Mouse (Mus musculus): ENCODE data around the gene Pspn. TPM values are rescaled to one million over a fixed set of nuclear protein-coding genes. Genes with fewer than 3 reads are reported as not detected.
A peak's percentile ranks its signal among the peaks of the same experiment; 100 is the strongest.

The Pspn gene
- polyA plus RNA-seq, 1 experiment from 2014 or later: not detected

DNA sequence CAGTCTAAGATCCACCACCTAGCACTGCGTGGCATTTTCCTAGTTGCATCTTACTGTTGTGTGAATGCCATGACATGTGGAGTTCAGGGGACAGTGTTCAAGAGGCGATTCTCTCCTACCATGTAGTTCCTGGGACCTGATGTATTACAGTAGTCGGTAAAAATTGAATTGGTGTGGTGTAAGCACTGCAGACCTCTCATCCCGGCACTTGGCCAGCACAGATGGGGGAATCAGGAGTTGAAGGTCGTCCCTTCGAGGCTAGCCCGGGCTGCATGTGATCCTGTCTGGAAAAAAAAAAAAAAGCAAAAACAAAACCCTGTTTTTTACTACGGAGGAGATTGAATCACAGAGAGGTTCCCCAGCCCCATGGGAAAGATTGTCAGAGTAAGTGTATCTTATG, 4.8 kb downstream of the Pspn start:
- H3K4me3 ChIP-seq (ENCODE audit: control insufficient read depth in 1 of 2, insufficient read depth in 1 of 2, low read depth in 1 of 2, low read length in 2 of 2): no peak overlapping the region
- ATAC-seq (ENCODE audit: insufficient number of reproducible peaks, insufficient read depth, low FRiP score, low read depth): no peak
- no peak overlapping the region for H3K4me2 ChIP-seq (ENCODE audit: low read length)
- H3K27me3 ChIP-seq (ENCODE audit: control insufficient read depth, insufficient read depth, low read length): no peaks in the 10 kb centered on the region
- H3K36me3 ChIP-seq (ENCODE audit: control insufficient read depth, insufficient read depth, low read length): peaks cover 66% of the 10 kb centered on the region
- H3K9me3 ChIP-seq (ENCODE audit: control insufficient read depth, low read length): no peaks in the 10 kb centered on the region
- no peak overlapping the region for H3K27ac ChIP-seq (replicated peaks in 1 of 2; ENCODE audit: control insufficient read depth in 1 of 2, insufficient read depth in 1 of 2, low read depth in 2 of 2, low read length in 2 of 2)
- H3K9ac ChIP-seq (ENCODE audit: low read length): no peak overlapping the region
- peaks cover 13 to 15% of the 10 kb centered on the region in 2 experiments; a peak in 3 of 4 replicates for H3K4me1 ChIP-seq (ENCODE audit: control insufficient read depth in 2 of 2, insufficient read depth in 2 of 2, low read length in 2 of 2)
- WGBS: 86% methylated on average over 8 of the region's 8 CpGs

DNA sequence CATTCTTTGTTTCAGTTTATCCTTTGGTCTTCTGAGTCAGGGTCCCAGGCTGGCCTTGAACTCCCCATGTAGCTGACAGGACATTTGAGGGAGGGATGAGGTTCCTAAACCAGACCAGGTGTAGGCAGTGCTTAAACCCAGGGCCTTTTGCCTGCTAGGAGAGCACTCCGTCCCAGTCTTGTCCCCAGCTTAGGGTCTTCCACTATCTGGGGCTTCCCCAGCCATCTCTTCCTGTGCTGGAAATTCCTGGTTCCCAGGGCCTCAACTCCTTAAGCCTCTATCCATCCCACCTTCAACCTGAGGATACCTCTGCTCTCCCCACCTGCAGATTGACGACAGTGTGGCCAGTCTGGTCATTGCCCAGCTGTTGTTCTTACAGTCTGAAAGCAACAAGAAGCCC, 8.9 kb downstream of the Pspn start:
- Histone ChIP-seq H3K36me3 (ENCODE audit: control insufficient read depth, insufficient read depth, low read length) (peaks cover 43% of the 10 kb centered on the region), H3K4me2 (ENCODE audit: low read length) (peak overlapping the region; percentile 93), H3K9me3 (ENCODE audit: control insufficient read depth, low read length) (no peaks in the 10 kb centered on the region), H3K4me1 (ENCODE audit: control insufficient read depth in 2 of 2, insufficient read depth in 2 of 2, low read length in 2 of 2) (peaks cover 6% of the 10 kb centered on the region in 2 experiments; a peak in 3 of 4 replicates), H3K27me3 (ENCODE audit: control insufficient read depth, insufficient read depth, low read length) (no peaks in the 10 kb centered on the region), H3K27ac (replicated peaks in 1 of 2; ENCODE audit: control insufficient read depth in 1 of 2, insufficient read depth in 1 of 2, low read depth in 2 of 2, low read length in 2 of 2) (no peak overlapping the region), H3K4me3 (ENCODE audit: control insufficient read depth in 1 of 2, insufficient read depth in 1 of 2, low read depth in 1 of 2, low read length in 2 of 2) (peak overlapping the region; percentile 76 to 83), H3K9ac (ENCODE audit: low read length) (peak overlapping the region; percentile 92)
- no peak for ATAC-seq (ENCODE audit: insufficient number of reproducible peaks, insufficient read depth, low FRiP score, low read depth)
- WGBS: 75% methylated on average over 2 of the region's 2 CpGs

GRCm38 (mm10) chr17:56990115-56990746, 9.6 kb downstream of the Pspn start, which contains the start of gene Clpp:
Gene Clpp (plus strand): TSS chr17:56990305.
- Histone ChIP-seq H3K36me3 (ENCODE audit: control insufficient read depth, insufficient read depth, low read length) (peaks cover 36% of the 10 kb centered on the region), H3K27ac (replicated peaks in 1 of 2; ENCODE audit: control insufficient read depth in 1 of 2, insufficient read depth in 1 of 2, low read depth in 2 of 2, low read length in 2 of 2) (peak within 1 kb of the TSS; percentile 73 to 75), H3K27me3 (ENCODE audit: control insufficient read depth, insufficient read depth, low read length) (no peaks in the 10 kb centered on the region), H3K9me3 (ENCODE audit: control insufficient read depth, low read length) (no peaks in the 10 kb centered on the region), H3K4me2 (ENCODE audit: low read length) (peak within 1 kb of the TSS; percentile 93), H3K4me1 (ENCODE audit: control insufficient read depth in 2 of 2, insufficient read depth in 2 of 2, low read length in 2 of 2) (peaks cover 6% of the 10 kb centered on the region in 2 experiments; a peak in 3 of 4 replicates), H3K9ac (ENCODE audit: low read length) (peak within 1 kb of the TSS; percentile 92), H3K4me3 (ENCODE audit: control insufficient read depth in 1 of 2, insufficient read depth in 1 of 2, low read depth in 1 of 2, low read length in 2 of 2) (peak within 1 kb of the TSS; percentile 76 to 83)
- WGBS: under 1% methylated on average over 52 of the region's 52 CpGs
- peak; percentile 93 for ATAC-seq (ENCODE audit: insufficient number of reproducible peaks, insufficient read depth, low FRiP score, low read depth)

GRCm38 (mm10) chr17:56989467-56990114, 10.2 kb downstream of the Pspn start:
- Histone ChIP-seq H3K4me1 (ENCODE audit: control insufficient read depth in 2 of 2, insufficient read depth in 2 of 2, low read length in 2 of 2) (peaks cover 6% of the 10 kb centered on the region in 2 experiments; a peak in 3 of 4 replicates), H3K27ac (replicated peaks in 1 of 2; ENCODE audit: control insufficient read depth in 1 of 2, insufficient read depth in 1 of 2, low read depth in 2 of 2, low read length in 2 of 2) (peak overlapping the region; percentile 73 to 75), H3K9ac (ENCODE audit: low read length) (peak overlapping the region; percentile 92), H3K9me3 (ENCODE audit: control insufficient read depth, low read length) (no peaks in the 10 kb centered on the region), H3K36me3 (ENCODE audit: control insufficient read depth, insufficient read depth, low read length) (peaks cover 29% of the 10 kb centered on the region), H3K4me3 (ENCODE audit: control insufficient read depth in 1 of 2, insufficient read depth in 1 of 2, low read depth in 1 of 2, low read length in 2 of 2) (peak overlapping the region; percentile 76 to 83), H3K27me3 (ENCODE audit: control insufficient read depth, insufficient read depth, low read length) (no peaks in the 10 kb centered on the region), H3K4me2 (ENCODE audit: low read length) (peak overlapping the region; percentile 93)
- WGBS: 4% methylated on average over 25 of the region's 25 CpGs
- ATAC-seq (ENCODE audit: insufficient number of reproducible peaks, insufficient read depth, low FRiP score, low read depth): peak; percentile 81

DNA sequence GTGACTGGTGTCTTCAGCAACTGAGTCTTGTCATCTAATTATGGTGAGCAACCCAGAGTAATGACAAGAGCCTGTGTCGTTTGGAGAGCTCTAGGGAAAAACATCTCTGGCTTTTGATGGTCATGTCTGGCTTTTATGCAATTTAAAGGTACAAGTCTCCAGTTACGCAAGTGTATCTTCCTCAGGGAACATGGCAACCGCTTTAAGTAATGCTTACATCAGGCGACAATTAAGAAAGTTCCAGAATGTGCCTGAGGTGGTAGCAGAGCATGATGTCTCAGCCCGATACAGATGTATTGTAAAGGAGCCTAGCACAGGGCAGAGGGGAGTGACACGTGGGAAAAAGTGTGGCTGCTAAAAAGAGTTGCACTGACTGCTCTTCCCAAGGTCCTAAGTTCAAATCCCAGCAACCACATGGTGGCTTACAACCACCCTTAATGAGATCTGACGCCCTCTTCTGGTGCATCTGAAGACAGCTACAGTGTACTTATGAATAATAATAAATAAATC, 10.8 kb downstream of the Pspn start:
- ATAC-seq (ENCODE audit: insufficient number of reproducible peaks, insufficient read depth, low FRiP score, low read depth): no peak
- WGBS: 73% methylated on average over 7 of the region's 7 CpGs
- no peak overlapping the region for H3K27ac ChIP-seq (replicated peaks in 1 of 2; ENCODE audit: control insufficient read depth in 1 of 2, insufficient read depth in 1 of 2, low read depth in 2 of 2, low read length in 2 of 2)

GRCm38 (mm10) chr17:56988441-56988840, 11.4 kb downstream of the Pspn start:
- ATAC-seq (ENCODE audit: insufficient number of reproducible peaks, insufficient read depth, low FRiP score, low read depth): no peak
- peaks cover 6% of the 10 kb centered on the region in 2 experiments; a peak in 3 of 4 replicates for H3K4me1 ChIP-seq (ENCODE audit: control insufficient read depth in 2 of 2, insufficient read depth in 2 of 2, low read length in 2 of 2)
- H3K9ac ChIP-seq (ENCODE audit: low read length): no peak overlapping the region
- 79% methylated on average over 7 of the region's 7 CpGs for WGBS
- no peak overlapping the region for H3K4me2 ChIP-seq (ENCODE audit: low read length)
- H3K36me3 ChIP-seq (ENCODE audit: control insufficient read depth, insufficient read depth, low read length): peaks cover 18% of the 10 kb centered on the region
- H3K27me3 ChIP-seq (ENCODE audit: control insufficient read depth, insufficient read depth, low read length): no peaks in the 10 kb centered on the region
- H3K27ac ChIP-seq (replicated peaks in 1 of 2; ENCODE audit: control insufficient read depth in 1 of 2, insufficient read depth in 1 of 2, low read depth in 2 of 2, low read length in 2 of 2): no peak overlapping the region
- H3K4me3 ChIP-seq (ENCODE audit: control insufficient read depth in 1 of 2, insufficient read depth in 1 of 2, low read depth in 1 of 2, low read length in 2 of 2): no peak overlapping the region
- no peaks in the 10 kb centered on the region for H3K9me3 ChIP-seq (ENCODE audit: control insufficient read depth, low read length)

More for the DNA sequence above, 10.8 kb downstream of the Pspn start:
- Histone ChIP-seq H3K9me3 (ENCODE audit: control insufficient read depth, low read length) (no peaks in the 10 kb centered on the region), H3K9ac (ENCODE audit: low read length) (peak overlapping the region; percentile 92), H3K4me2 (ENCODE audit: low read length) (peak overlapping the region; percentile 93), H3K4me1 (ENCODE audit: control insufficient read depth in 2 of 2, insufficient read depth in 2 of 2, low read length in 2 of 2) (peaks cover 6% of the 10 kb centered on the region in 2 experiments; a peak in 3 of 4 replicates), H3K36me3 (ENCODE audit: control insufficient read depth, insufficient read depth, low read length) (peaks cover 23% of the 10 kb centered on the region), H3K4me3 (ENCODE audit: control insufficient read depth in 1 of 2, insufficient read depth in 1 of 2, low read depth in 1 of 2, low read length in 2 of 2) (peak overlapping the region in 1 of 2 experiments; percentile 76; a peak in 2 of 4 replicates), H3K27me3 (ENCODE audit: control insufficient read depth, insufficient read depth, low read length) (no peaks in the 10 kb centered on the region)

DNA sequence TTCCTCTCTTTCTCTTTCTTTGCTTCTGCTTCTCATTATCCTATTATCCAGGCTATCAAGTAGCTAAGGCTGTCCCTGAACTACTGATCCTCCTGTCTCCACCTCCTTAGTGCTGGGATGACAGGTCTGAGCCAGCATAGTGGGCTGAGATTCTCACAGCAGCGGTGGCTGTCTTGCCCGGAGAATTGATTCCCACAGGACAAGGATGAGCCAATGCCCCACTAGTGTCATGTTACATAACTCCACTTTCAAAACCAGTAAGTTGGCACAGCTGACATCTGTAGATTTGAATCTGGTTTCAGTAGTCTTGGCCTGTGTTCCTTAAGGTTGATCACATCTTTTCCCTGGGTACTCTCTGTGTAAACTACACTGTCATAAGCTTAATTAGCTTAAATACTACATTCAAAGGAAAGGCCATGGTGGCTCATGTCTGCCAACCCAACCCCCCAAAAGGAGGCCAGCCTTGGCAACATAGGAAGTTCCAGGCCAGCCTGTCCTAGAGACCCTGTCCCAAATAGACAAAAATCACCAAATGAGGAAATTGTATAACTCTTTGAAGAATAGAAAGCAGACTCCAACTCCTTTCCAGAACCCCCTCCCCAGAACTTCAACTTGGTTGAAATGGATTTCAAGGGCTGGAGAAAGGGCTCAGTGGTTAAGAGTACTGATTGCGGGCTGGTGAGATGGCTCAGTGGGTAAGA, 13.6 kb downstream of the Pspn start:
- Histone ChIP-seq H3K4me3 (ENCODE audit: control insufficient read depth in 1 of 2, insufficient read depth in 1 of 2, low read depth in 1 of 2, low read length in 2 of 2) (no peak overlapping the region), H3K36me3 (ENCODE audit: control insufficient read depth, insufficient read depth, low read length) (no peaks in the 10 kb centered on the region), H3K4me1 (ENCODE audit: control insufficient read depth in 2 of 2, insufficient read depth in 2 of 2, low read length in 2 of 2) (peaks cover 6% of the 10 kb centered on the region in 2 experiments; a peak in 3 of 4 replicates), H3K9me3 (ENCODE audit: control insufficient read depth, low read length) (no peaks in the 10 kb centered on the region), H3K4me2 (ENCODE audit: low read length) (no peak overlapping the region), H3K27me3 (ENCODE audit: control insufficient read depth, insufficient read depth, low read length) (no peaks in the 10 kb centered on the region), H3K27ac (replicated peaks in 1 of 2; ENCODE audit: control insufficient read depth in 1 of 2, insufficient read depth in 1 of 2, low read depth in 2 of 2, low read length in 2 of 2) (no peak overlapping the region), H3K9ac (ENCODE audit: low read length) (no peak overlapping the region)
- WGBS: 83% methylated on average over 3 of the region's 3 CpGs
- no peak for ATAC-seq (ENCODE audit: insufficient number of reproducible peaks, insufficient read depth, low FRiP score, low read depth)
